Mouse (Mus musculus) limb, embryonic 12.5 days (tissue): ENCODE measurements around the gene 9430007A20Rik. TPM values are rescaled to one million over a fixed set of nuclear protein-coding genes. Genes with fewer than 3 reads are reported as not detected.
"Not testable (repeated sequence)": the region's sequence is repeated elsewhere in the genome, so short reads cannot be mapped to it uniquely, and the experiment has no call there.

ENCODE experiments used
- ATAC-seq: fragments of 200-750 bp; cut with Nextera tagmentation; 2 replicates; pipeline ENCODE4 v1.8.0; 2017; ENCODE audit warnings: low read depth, moderate TSS enrichment; ENCODE audit not compliant: insufficient number of reproducible peaks, insufficient read depth, low FRiP score, low TSS enrichment
- H3K27ac ChIP-seq: fragments of 300-500 bp; sonication (generic); 2 replicates; pipeline ENCODE4 v1.5.1; 2016; ENCODE audit warnings: mild to moderate bottlenecking, moderate library complexity
- H3K27me3 ChIP-seq: fragments of 300-500 bp; sonication (generic); 2 replicates; pipeline ENCODE4 v1.6.1; 2016; ENCODE audit warnings: mild to moderate bottlenecking, moderate library complexity
- H3K36me3 ChIP-seq: fragments of 300-500 bp; sonication (generic); 2 replicates; pipeline ENCODE4 v1.6.1; 2016; ENCODE audit warnings: mild to moderate bottlenecking, moderate library complexity
- H3K4me1 ChIP-seq: fragments of 300-500 bp; sonication (generic); replicated peaks from 2 replicates; pipeline ENCODE4 v1.6.1; 2016
- H3K4me2 ChIP-seq: fragments of 300-500 bp; sonication (generic); 2 replicates; pipeline ENCODE4 v1.6.1; 2016; ENCODE audit warnings: mild to moderate bottlenecking, moderate library complexity
- H3K4me3 ChIP-seq: fragments of 300-500 bp; sonication (generic); replicated peaks from 2 replicates; pipeline ENCODE4 v1.5.1; 2016; ENCODE audit warnings: mild to moderate bottlenecking
- H3K9ac ChIP-seq: fragments of 300-500 bp; sonication (generic); replicated peaks from 2 replicates; pipeline ENCODE4 v1.6.1; 2016; ENCODE audit warnings: mild to moderate bottlenecking, moderate library complexity
- H3K9me3 ChIP-seq: fragments of 300-500 bp; sonication (generic); 2 replicates; pipeline ENCODE4 v1.6.1; 2016; ENCODE audit warnings: mild to moderate bottlenecking, moderate library complexity
- WGBS: fragments of 180-500 bp; shearing (Covaris S2); methylation state at CpG from one replicate; pipeline ENCODE4 v1.1.7; 2016; 5-methylcytosine and 5-hydroxymethylcytosine counted together
- polyA plus RNA-seq: library from polyadenylated mRNA; unstranded; fragments of >200 nt; fragmentation: Nextera tagmentation; extraction: Ambion mirVana; gene quantifications from 2 replicates; pipeline ENCODE4 v1.2.1, GENCODE M21; 2016

9430007A20Rik gene
- not detected in 2 replicates for polyA plus RNA-seq

DNA sequence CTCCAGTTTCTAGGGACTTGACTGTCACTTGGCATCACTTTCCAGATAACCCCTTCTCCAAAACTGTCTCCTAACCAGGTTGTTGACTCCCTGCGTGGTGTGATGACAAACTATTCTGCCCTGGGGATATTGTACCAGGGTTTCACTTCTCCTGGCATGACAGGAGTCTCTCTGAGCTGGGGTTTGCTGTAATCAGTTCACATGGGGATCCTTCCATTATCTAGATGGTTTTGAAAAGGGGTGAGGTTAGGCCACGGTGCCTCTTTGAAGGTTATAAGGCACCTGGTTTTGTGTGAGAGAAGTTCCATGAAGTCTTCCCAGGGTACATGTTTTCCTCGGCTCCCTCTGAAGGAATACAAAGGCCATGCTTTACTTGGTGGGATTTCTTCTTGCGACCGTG is at the start of gene 9430007A20Rik:
Gene 9430007A20Rik (plus strand): TSS at position 301 of the 400 bp plus-strand sequence.
- no peak for ATAC-seq
- Histone ChIP-seq H3K27ac (no peak within 1 kb of the TSS), H3K4me1 (no peaks in the 10 kb centered on the region), H3K9me3 (peaks cover 16% of the 10 kb centered on the region; the same call in 1 of the 2 replicates), H3K9ac (no peak within 1 kb of the TSS), H3K27me3 (no peaks in the 10 kb centered on the region), H3K4me2 (no peak within 1 kb of the TSS), H3K36me3 (no peaks in the 10 kb centered on the region), H3K4me3 (no peak within 1 kb of the TSS)
- 80% methylated on average over 5 of the region's 5 CpGs for WGBS

- no peak overlapping the region for H3K27ac ChIP-seq
- H3K36me3 ChIP-seq: no peaks in the 10 kb centered on the region
- no peaks in the 10 kb centered on the region for H3K4me1 ChIP-seq
- H3K4me2 ChIP-seq: no peak overlapping the region
- no peaks in the 10 kb centered on the region; the same call in 1 of the 2 replicates for H3K9me3 ChIP-seq
- no peak for ATAC-seq
- H3K27me3 ChIP-seq: no peaks in the 10 kb centered on the region
- no peak overlapping the region for H3K9ac ChIP-seq
- no peak overlapping the region for H3K4me3 ChIP-seq
These were observed 26.3 kb upstream of the 9430007A20Rik start for GRCm38 (mm10) chr4:144493331-144493730.

DNA sequence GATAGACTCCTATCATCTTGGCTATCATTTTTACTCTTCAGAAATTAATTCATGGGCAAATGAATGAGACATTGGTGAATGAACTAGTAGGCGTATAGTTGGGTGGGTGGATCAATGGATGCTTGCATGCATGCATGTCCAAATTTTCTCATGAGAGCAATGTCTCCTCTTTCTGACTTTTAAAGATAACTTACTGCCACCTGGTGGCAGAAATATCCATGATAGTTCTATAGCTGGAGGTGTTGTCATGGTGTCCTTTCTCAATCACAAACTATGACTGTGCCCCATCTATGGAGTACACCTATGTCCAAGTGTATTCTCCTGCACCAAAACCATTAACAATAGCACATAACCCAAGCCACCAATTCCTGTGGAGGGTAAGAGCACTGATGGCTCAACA is 13.1 kb upstream of the 9430007A20Rik start:
- Histone ChIP-seq H3K9me3 (no peaks in the 10 kb centered on the region), H3K36me3 (no peaks in the 10 kb centered on the region), H3K4me1 (no peaks in the 10 kb centered on the region), H3K27ac (no peak overlapping the region), H3K4me3 (no peak overlapping the region), H3K9ac (no peak overlapping the region), H3K4me2 (no peak overlapping the region), H3K27me3 (no peaks in the 10 kb centered on the region)
- WGBS: 86% methylated on average over 1 of the region's 1 CpGs
- no peak for ATAC-seq

DNA sequence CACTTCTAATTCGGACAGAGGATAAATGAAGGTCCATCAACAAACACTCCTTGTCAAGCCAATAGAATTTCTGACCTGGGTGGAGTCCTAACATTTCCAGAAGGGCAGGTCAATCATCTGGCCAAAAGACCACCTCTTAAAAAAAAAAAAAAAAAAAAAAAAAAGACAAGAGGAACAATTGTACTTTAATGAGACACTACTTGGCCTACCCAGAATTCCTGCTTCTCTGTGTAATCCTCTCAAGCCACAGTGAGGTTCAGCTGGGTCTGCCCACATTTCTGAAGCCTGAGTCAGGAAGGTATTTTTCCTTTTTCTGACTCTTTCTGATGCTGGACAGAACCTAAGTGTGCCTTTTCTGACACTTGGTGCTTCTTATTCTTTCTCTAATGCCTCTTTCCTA is 25.1 kb downstream of the 9430007A20Rik start:
- Histone ChIP-seq H3K4me3 (no peak overlapping the region), H3K9me3 (peaks cover 18% of the 10 kb centered on the region), H3K36me3 (no peaks in the 10 kb centered on the region), H3K27ac (no peak overlapping the region), H3K4me1 (no peaks in the 10 kb centered on the region), H3K27me3 (no peaks in the 10 kb centered on the region), H3K4me2 (no peak overlapping the region), H3K9ac (no peak overlapping the region)
- no peak for ATAC-seq
- 91% methylated on average over 1 of the region's 1 CpGs for WGBS

- H3K9ac ChIP-seq, H3K27ac ChIP-seq, H3K4me3 ChIP-seq, H3K27me3 ChIP-seq, H3K36me3 ChIP-seq, H3K4me1 ChIP-seq, ATAC-seq, H3K4me2 ChIP-seq: not testable (repeated sequence)
- peaks cover 18% of the 10 kb centered on the region for H3K9me3 ChIP-seq
- WGBS: 90% methylated on average over 13 of the region's 13 CpGs
These were observed 25.7 kb downstream of the 9430007A20Rik start for GRCm38 (mm10) chr4:144545339-144545738.

- H3K27ac ChIP-seq: no peak overlapping the region
- H3K27me3 ChIP-seq: no peaks in the 10 kb centered on the region
- H3K4me3 ChIP-seq: no peak overlapping the region
- peaks cover 11% of the 10 kb centered on the region; the same call in 1 of the 2 replicates for H3K9me3 ChIP-seq
- no peaks in the 10 kb centered on the region for H3K36me3 ChIP-seq
- no peaks in the 10 kb centered on the region for H3K4me1 ChIP-seq
- no peak overlapping the region for H3K4me2 ChIP-seq
- ATAC-seq: no peak
- no peak overlapping the region for H3K9ac ChIP-seq
These were observed 31.5 kb downstream of the 9430007A20Rik start for GRCm38 (mm10) chr4:144551156-144551555.

DNA sequence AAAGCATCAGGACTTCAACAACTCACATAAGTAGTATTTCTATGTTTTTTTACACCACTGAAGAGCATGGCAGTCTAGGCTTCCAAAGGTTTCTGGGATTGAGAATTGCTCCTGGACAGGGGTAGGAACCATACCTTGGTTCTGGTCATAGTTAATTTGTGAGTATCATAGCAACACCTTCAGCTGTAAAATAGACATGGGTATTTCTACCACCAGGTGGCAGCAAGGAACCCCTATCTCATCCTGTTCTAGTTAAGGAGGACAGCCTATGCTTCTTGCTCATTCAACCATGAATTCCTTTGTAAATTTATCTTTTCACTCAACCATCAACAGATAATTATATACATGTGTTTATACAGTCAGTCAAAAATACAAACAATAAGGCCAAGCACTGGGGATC is 40.2 kb downstream of the 9430007A20Rik start:
- no peak for ATAC-seq
- H3K27ac ChIP-seq: no peak overlapping the region
- H3K9ac ChIP-seq: no peak overlapping the region
- H3K4me3 ChIP-seq: no peak overlapping the region
- no peaks in the 10 kb centered on the region for H3K36me3 ChIP-seq
- H3K4me2 ChIP-seq: no peak overlapping the region
- no peaks in the 10 kb centered on the region for H3K27me3 ChIP-seq
- H3K4me1 ChIP-seq: no peaks in the 10 kb centered on the region
- no peaks in the 10 kb centered on the region; the same call in 1 of the 2 replicates for H3K9me3 ChIP-seq

DNA sequence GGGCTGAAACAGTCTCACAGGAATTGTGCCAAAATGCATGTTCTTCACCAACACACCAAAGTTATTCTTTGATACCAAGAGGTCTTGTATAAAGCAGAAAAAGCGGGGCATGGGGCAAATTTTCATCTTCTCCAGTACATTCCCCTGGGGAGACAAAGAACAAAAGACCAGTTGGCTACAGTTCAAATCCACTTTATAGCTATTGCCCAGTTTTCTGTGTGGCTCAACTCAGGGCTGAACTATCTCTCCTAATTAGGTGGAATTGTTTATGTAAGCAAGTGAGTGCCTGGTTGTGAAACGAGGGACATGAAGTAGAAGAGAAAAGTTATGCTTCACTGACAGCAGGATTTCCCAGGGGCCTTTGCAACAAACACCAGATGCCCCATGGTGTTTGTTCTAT is 41.6 kb downstream of the 9430007A20Rik start:
- no peak for ATAC-seq
- no peaks in the 10 kb centered on the region for H3K4me1 ChIP-seq
- no peaks in the 10 kb centered on the region for H3K36me3 ChIP-seq
- WGBS: 60% methylated on average over 2 of the region's 2 CpGs
- no peak overlapping the region for H3K4me2 ChIP-seq
- no peaks in the 10 kb centered on the region for H3K9me3 ChIP-seq
- H3K27ac ChIP-seq: no peak overlapping the region
- H3K27me3 ChIP-seq: no peaks in the 10 kb centered on the region
- H3K4me3 ChIP-seq: no peak overlapping the region
- H3K9ac ChIP-seq: no peak overlapping the region

DNA sequence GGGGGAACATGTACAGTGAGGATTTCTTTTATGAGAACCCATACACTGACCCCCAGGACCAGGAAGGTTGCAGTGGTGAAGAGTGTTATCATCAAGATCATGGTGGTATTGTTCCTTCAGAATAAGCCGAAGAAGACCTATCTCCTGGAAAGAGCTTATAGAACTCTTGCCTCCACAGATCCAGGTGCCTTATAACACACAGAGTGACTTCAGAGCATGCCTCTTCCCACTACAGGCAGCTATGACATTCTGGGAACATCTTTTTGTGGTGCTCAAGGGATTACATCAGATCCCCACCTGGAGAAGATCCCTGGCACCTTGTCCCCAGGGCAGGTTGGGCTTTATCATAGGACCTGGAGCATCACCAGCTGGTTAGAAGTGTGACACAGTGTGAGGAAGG is 45.4 kb downstream of the 9430007A20Rik start, which contains the start of gene Gm13124:
Gene Gm13124 (minus strand): TSS at position 101 of the 400 bp plus-strand sequence.
- H3K36me3 ChIP-seq: no peaks in the 10 kb centered on the region
- peaks cover 4% of the 10 kb centered on the region; the same call in 1 of the 2 replicates for H3K9me3 ChIP-seq
- H3K9ac ChIP-seq: no peak within 1 kb of the TSS
- 100% methylated on average over 1 of the region's 1 CpGs for WGBS
- no peaks in the 10 kb centered on the region for H3K4me1 ChIP-seq
- no peak within 1 kb of the TSS for H3K4me3 ChIP-seq
- ATAC-seq: no peak
- H3K27ac ChIP-seq: no peak within 1 kb of the TSS
- no peak within 1 kb of the TSS for H3K4me2 ChIP-seq
- H3K27me3 ChIP-seq: no peaks in the 10 kb centered on the region

- Histone ChIP-seq H3K27ac (no peak overlapping the region), H3K27me3 (no peaks in the 10 kb centered on the region), H3K9me3 (peaks cover 4% of the 10 kb centered on the region; the same call in 1 of the 2 replicates), H3K36me3 (no peaks in the 10 kb centered on the region), H3K4me3 (no peak overlapping the region), H3K4me1 (no peaks in the 10 kb centered on the region), H3K4me2 (no peak overlapping the region), H3K9ac (no peak overlapping the region)
- no peak for ATAC-seq
These were observed 48.1 kb downstream of the 9430007A20Rik start for GRCm38 (mm10) chr4:144567752-144568151.
